Mouse (Mus musculus) C2C12 (cell line): ENCODE results near the gene Sco1. TPM values are rescaled to one million over a fixed set of nuclear protein-coding genes. Genes with fewer than 3 reads are reported as not detected.

ENCODE experiments used
- H3K27me3 ChIP-seq: one replicate; pipeline ENCODE4 v1.6.1; 2011; ENCODE audit not compliant: control insufficient read depth, insufficient read depth, insufficient read length
- H3K36me3 ChIP-seq: one replicate; pipeline ENCODE4 v1.6.1; 2011; ENCODE audit not compliant: control insufficient read depth, insufficient read depth
- H3K4me3 ChIP-seq: one replicate; pipeline ENCODE4 v1.5.1; 2011; ENCODE audit warnings: mild to moderate bottlenecking, control low read depth; ENCODE audit not compliant: poor library complexity, insufficient read depth, severe bottlenecking
- H3K79me2 ChIP-seq: one replicate; pipeline ENCODE4 v1.6.1; 2011; ENCODE audit not compliant: control insufficient read depth, insufficient read depth
- H3K79me3 ChIP-seq: one replicate; pipeline ENCODE4 v1.6.1; 2011; ENCODE audit warnings: low read depth, control low read depth
- H3ac ChIP-seq: one replicate; pipeline ENCODE3; 2011; ENCODE audit warnings: low read depth; ENCODE audit not compliant: control insufficient read depth, insufficient read length
- CEBPB ChIP-seq: IDR thresholded peaks from one replicate; pipeline ENCODE4 v1.6.1; 2011; ENCODE audit warnings: low read depth, mild to moderate bottlenecking, control low read depth, moderate library complexity
- CTCF ChIP-seq: IDR thresholded peaks from one replicate; pipeline ENCODE4 v1.5.1; 2011; ENCODE audit not compliant: control insufficient read depth, insufficient read depth, insufficient read length
- FOSL1 ChIP-seq: IDR thresholded peaks from one replicate; pipeline ENCODE4 v1.8.0; 2011; ENCODE audit warnings: mild to moderate bottlenecking, low read length; ENCODE audit not compliant: poor library complexity, insufficient read depth, severe bottlenecking
- MAX ChIP-seq: IDR thresholded peaks from one replicate; pipeline ENCODE4 v1.6.1; 2011; ENCODE audit warnings: mild to moderate bottlenecking, control low read depth
- MYOD1 ChIP-seq: IDR thresholded peaks from one replicate; pipeline ENCODE4 v1.6.1; 2011; ENCODE audit warnings: low read depth; ENCODE audit not compliant: control insufficient read depth, insufficient read length
- MYOG ChIP-seq: IDR thresholded peaks from one replicate; pipeline ENCODE4 v1.6.1; 2011; ENCODE audit not compliant: control insufficient read depth, insufficient read length; ENCODE audit errors: extremely low read depth
- USF1 ChIP-seq: IDR thresholded peaks from one replicate; pipeline ENCODE4 v1.6.1; 2011; ENCODE audit warnings: low read depth, mild to moderate bottlenecking, control low read depth, moderate library complexity
- polyA plus RNA-seq: library from polyadenylated mRNA; unstranded; fragments of >200 nt; fragmentation: generic; extraction: Trizol; gene quantifications from one replicate; pipeline ENCODE4 v1.2.1, GENCODE M21; 2012; ENCODE audit warnings: missing spikeins

Gene Sco1
- polyA plus RNA-seq, 1 experiment = 8.3 TPM

GRCm38 (mm10) chr11:67036229-67036628 lies 16.2 kb upstream of the Sco1 start:
- no peak overlapping the region for H3K4me3 ChIP-seq
- H3K36me3 ChIP-seq = peaks cover 32% of the 10 kb centered on the region
- no peaks in the 10 kb centered on the region for H3K79me3 ChIP-seq
- no peak overlapping the region for H3ac ChIP-seq
- TF ChIP-seq CEBPB (no peak), USF1 (no peak), MAX (no peak), FOSL1 (no peak), MYOG (no peak), CTCF (no peak), MYOD1 (no peak)
- no peaks in the 10 kb centered on the region for H3K79me2 ChIP-seq
- H3K27me3 ChIP-seq = no peaks in the 10 kb centered on the region

- H3K79me3 ChIP-seq = no peaks in the 10 kb centered on the region
- no peak overlapping the region for H3ac ChIP-seq
- TF ChIP-seq CTCF = no peak
- no peak overlapping the region for H3K4me3 ChIP-seq
- H3K36me3 ChIP-seq = peaks cover 39% of the 10 kb centered on the region
- H3K27me3 ChIP-seq = no peaks in the 10 kb centered on the region
- H3K79me2 ChIP-seq = no peaks in the 10 kb centered on the region
These were observed 15.6 kb upstream of the Sco1 start for GRCm38 (mm10) chr11:67036892-67037291.

DNA sequence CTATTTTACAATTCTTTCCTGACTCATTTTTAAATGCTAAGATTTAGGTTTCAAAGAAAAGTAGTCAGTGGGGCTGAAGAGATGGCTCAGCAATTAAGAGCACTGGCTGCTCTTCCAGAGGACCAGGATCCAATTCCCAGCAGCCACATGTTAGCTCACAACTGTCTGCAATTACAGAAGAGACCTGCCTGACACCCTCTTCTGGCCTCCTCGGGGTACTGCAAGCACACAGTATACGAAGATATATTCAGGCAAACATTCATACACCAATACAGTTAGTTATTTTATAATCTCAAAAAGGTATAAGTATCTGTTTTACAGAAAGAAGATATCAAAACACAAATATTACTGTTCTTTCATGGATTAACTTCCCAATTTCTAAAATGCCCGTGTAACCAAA lies 12.7 kb upstream of the Sco1 start:
- Histone ChIP-seq H3K79me2 (no peaks in the 10 kb centered on the region), H3K36me3 (peaks cover 45% of the 10 kb centered on the region), H3K27me3 (no peaks in the 10 kb centered on the region), H3K79me3 (no peaks in the 10 kb centered on the region), H3K4me3 (no peak overlapping the region), H3ac (no peak overlapping the region)
- TF ChIP-seq CEBPB (no peak), MAX (peak; percentile 26), CTCF (no peak)

GRCm38 (mm10) chr11:67040483-67040882 lies 12.0 kb upstream of the Sco1 start:
- H3K36me3 ChIP-seq = peaks cover 45% of the 10 kb centered on the region
- H3K79me2 ChIP-seq = no peaks in the 10 kb centered on the region
- no peak overlapping the region for H3ac ChIP-seq
- no peak overlapping the region for H3K4me3 ChIP-seq
- no peaks in the 10 kb centered on the region for H3K79me3 ChIP-seq
- TF ChIP-seq MAX = no peak
- TF ChIP-seq MYOD1 = no peak
- no peak for TF ChIP-seq MYOG
- TF ChIP-seq CTCF = no peak
- TF ChIP-seq USF1 = no peak
- no peak for TF ChIP-seq CEBPB
- no peak for TF ChIP-seq FOSL1
- H3K27me3 ChIP-seq = no peaks in the 10 kb centered on the region

DNA sequence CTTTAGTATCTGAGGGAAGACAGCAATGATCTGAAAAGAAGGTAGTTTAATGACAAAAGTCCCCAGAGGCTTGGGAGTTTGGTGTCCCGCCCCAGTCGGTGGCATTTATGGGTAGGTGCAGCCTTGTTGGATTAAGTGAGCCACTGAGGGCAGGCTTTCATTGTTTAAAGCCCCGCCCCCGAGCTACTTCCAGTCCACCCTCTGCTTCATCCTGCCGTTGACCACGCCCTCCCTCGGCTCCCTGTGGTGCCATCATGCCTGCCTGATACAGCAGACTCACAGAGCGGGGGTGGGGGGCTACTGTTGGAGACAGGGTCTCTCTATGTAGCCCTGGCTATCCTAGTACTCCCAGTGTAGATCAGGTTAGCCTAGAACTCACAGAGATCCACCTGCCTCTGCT lies 9.5 kb upstream of the Sco1 start:
- H3K79me3 ChIP-seq = no peaks in the 10 kb centered on the region
- H3ac ChIP-seq = no peak overlapping the region
- H3K27me3 ChIP-seq = no peaks in the 10 kb centered on the region
- H3K79me2 ChIP-seq = no peaks in the 10 kb centered on the region
- H3K36me3 ChIP-seq = peaks cover 49% of the 10 kb centered on the region
- TF ChIP-seq CTCF (no peak), FOSL1 (no peak), MAX (no peak), MYOG (no peak), MYOD1 (no peak), USF1 (no peak)
- no peak overlapping the region for H3K4me3 ChIP-seq

DNA sequence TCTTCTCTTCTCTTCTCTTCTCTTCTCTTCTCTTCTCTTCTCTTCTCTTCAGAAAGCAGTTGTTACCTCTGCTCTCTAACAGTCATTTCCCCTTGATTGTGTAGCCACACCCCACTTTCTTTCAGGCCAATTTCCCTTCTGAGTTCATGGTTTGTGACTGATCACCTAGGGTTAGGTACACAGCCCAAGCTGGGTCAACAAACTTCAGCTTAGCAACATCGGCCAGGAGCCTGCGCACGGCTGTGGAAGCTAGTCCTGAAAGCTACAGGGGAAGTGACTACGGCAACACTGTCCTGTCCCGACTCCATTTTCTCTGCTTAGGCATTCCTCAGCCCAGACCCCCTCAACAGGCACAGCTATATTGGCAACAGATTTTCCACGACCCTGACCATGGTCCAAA lies 7.5 kb upstream of the Sco1 start:
- Histone ChIP-seq H3K36me3 (peaks cover 33% of the 10 kb centered on the region), H3K79me2 (peaks cover 5% of the 10 kb centered on the region), H3K79me3 (peaks cover 2% of the 10 kb centered on the region), H3K4me3 (no peak overlapping the region), H3K27me3 (no peaks in the 10 kb centered on the region), H3ac (no peak overlapping the region)
- no peak for TF ChIP-seq MAX
- TF ChIP-seq USF1 = no peak
- no peak for TF ChIP-seq CTCF
- no peak for TF ChIP-seq MYOD1
- no peak for TF ChIP-seq MYOG
- no peak for TF ChIP-seq FOSL1
- no peak for TF ChIP-seq CEBPB
